Mouse (Mus musculus) intestine, embryonic 16.5 days (tissue): ENCODE data around the gene Per2. TPM values are rescaled to one million over a fixed set of nuclear protein-coding genes. Genes with fewer than 3 reads are reported as not detected.

ENCODE experiments used
- ATAC-seq: fragments of 200-750 bp; cut with Nextera tagmentation; 2 replicates; pipeline ENCODE4 v1.8.0; 2017; ENCODE audit warnings: moderate TSS enrichment, moderate library complexity
- H3K27ac ChIP-seq: fragments of 300-500 bp; sonication (generic); 2 replicates; pipeline ENCODE4 v1.5.1; 2014; ENCODE audit warnings: mild to moderate bottlenecking, low read length
- H3K27me3 ChIP-seq: fragments of 300-500 bp; sonication (generic); replicated peaks from 2 replicates; pipeline ENCODE4 v1.6.1; 2014; ENCODE audit warnings: low read length, control low read depth, mixed read lengths; ENCODE audit not compliant: control insufficient read depth, insufficient read depth
- H3K36me3 ChIP-seq: fragments of 300-500 bp; sonication (generic); 2 replicates; pipeline ENCODE4 v1.6.1; 2014; ENCODE audit warnings: low read length, control low read depth; ENCODE audit not compliant: control insufficient read depth, insufficient read depth
- H3K4me1 ChIP-seq: fragments of 300-500 bp; sonication (generic); 2 replicates; pipeline ENCODE4 v1.6.1; 2014; ENCODE audit warnings: low read length, control low read depth, mixed read lengths; ENCODE audit not compliant: control insufficient read depth, insufficient read depth
- H3K4me2 ChIP-seq: fragments of 300-500 bp; sonication (generic); 2 replicates; pipeline ENCODE4 v1.6.1; 2014; ENCODE audit warnings: low read depth, low read length, control low read depth
- H3K4me3 ChIP-seq: fragments of 300-500 bp; sonication (generic); 2 replicates; pipeline ENCODE4 v1.5.1; 2014; ENCODE audit warnings: mild to moderate bottlenecking, low read length
- H3K9ac ChIP-seq: fragments of 300-500 bp; sonication (generic); 2 replicates; pipeline ENCODE4 v1.6.1; 2014; ENCODE audit warnings: low read depth, low read length
- H3K9me3 ChIP-seq: fragments of 300-500 bp; sonication (generic); 2 replicates; pipeline ENCODE4 v1.6.1; 2016; ENCODE audit warnings: low read length, control low read depth; ENCODE audit not compliant: control insufficient read depth
- WGBS: fragments of 180-500 bp; shearing (Covaris S2); extraction: QIAGEN DNeasy Blood & Tissue Kit; methylation state at CpG from one replicate; pipeline ENCODE4 v1.1.7; 2014; 5-methylcytosine and 5-hydroxymethylcytosine counted together
- polyA plus RNA-seq: library from polyadenylated mRNA; unstranded; fragments of >200 nt; fragmentation: Nextera tagmentation; extraction: Ambion mirVana; gene quantifications from 2 replicates; pipeline ENCODE4 v1.2.1, GENCODE M21; 2015

The Per2 gene
- polyA plus RNA-seq, 1 experiment from 2014 or later = 8.9 TPM

- Histone ChIP-seq H3K4me1 (no peaks in the 10 kb centered on the region), H3K9me3 (no peaks in the 10 kb centered on the region), H3K9ac (no peak overlapping the region), H3K4me2 (no peak overlapping the region), H3K4me3 (no peak overlapping the region), H3K27ac (no peak overlapping the region), H3K36me3 (peaks cover 19% of the 10 kb centered on the region), H3K27me3 (no peaks in the 10 kb centered on the region)
- ATAC-seq = no peak
- 95% methylated on average over 10 of the region's 10 CpGs for WGBS
Observed at GRCm38 (mm10) chr1:91429212-91429611, 29.9 kb downstream of the Per2 start.

GRCm38 (mm10) chr1:91428614-91429013, 30.5 kb downstream of the Per2 start:
- 29% methylated on average over 4 of the region's 4 CpGs for WGBS
- H3K9me3 ChIP-seq = no peaks in the 10 kb centered on the region

GRCm38 (mm10) chr1:91426397-91426796, 32.7 kb downstream of the Per2 start:
- Histone ChIP-seq H3K9me3 (no peaks in the 10 kb centered on the region), H3K4me2 (no peak overlapping the region), H3K36me3 (peaks cover 13% of the 10 kb centered on the region), H3K27me3 (no peaks in the 10 kb centered on the region), H3K4me3 (no peak overlapping the region), H3K27ac (no peak overlapping the region), H3K9ac (no peak overlapping the region), H3K4me1 (no peaks in the 10 kb centered on the region)
- no peak for ATAC-seq
- WGBS = 75% methylated on average over 9 of the region's 9 CpGs

More at GRCm38 (mm10) chr1:91428614-91429013, 30.5 kb downstream of the Per2 start:
- no peak overlapping the region for H3K4me3 ChIP-seq
- H3K36me3 ChIP-seq = peaks cover 19% of the 10 kb centered on the region
- H3K4me1 ChIP-seq = no peaks in the 10 kb centered on the region
- H3K9ac ChIP-seq = no peak overlapping the region
- H3K27ac ChIP-seq = no peak overlapping the region
- H3K4me2 ChIP-seq = no peak overlapping the region
- peak; percentile 73 for ATAC-seq
- no peaks in the 10 kb centered on the region for H3K27me3 ChIP-seq

GRCm38 (mm10) chr1:91420601-91421065, 38.5 kb downstream of the Per2 start:
- 93% methylated on average over 8 of the region's 8 CpGs for WGBS
- Histone ChIP-seq H3K4me3 (no peak overlapping the region), H3K4me2 (no peak overlapping the region), H3K9ac (no peak overlapping the region), H3K36me3 (peaks cover 13% of the 10 kb centered on the region), H3K4me1 (no peaks in the 10 kb centered on the region), H3K27me3 (no peaks in the 10 kb centered on the region), H3K27ac (no peak overlapping the region), H3K9me3 (no peaks in the 10 kb centered on the region)
- ATAC-seq = no peak

GRCm38 (mm10) chr1:91419862-91420600, 39.1 kb downstream of the Per2 start:
- H3K4me3 ChIP-seq = no peak overlapping the region
- ATAC-seq = peak; percentile 47; the same call in 1 of the 2 replicates
- 70% methylated on average over 10 of the region's 10 CpGs for WGBS
- no peaks in the 10 kb centered on the region for H3K9me3 ChIP-seq
- no peak overlapping the region for H3K27ac ChIP-seq
- peaks cover 13% of the 10 kb centered on the region for H3K36me3 ChIP-seq
- H3K4me1 ChIP-seq = peaks cover 1% of the 10 kb centered on the region; the same call in 1 of the 2 replicates
- no peaks in the 10 kb centered on the region for H3K27me3 ChIP-seq
- no peak overlapping the region for H3K4me2 ChIP-seq
- no peak overlapping the region for H3K9ac ChIP-seq

- 48% methylated on average over 1 of the region's 1 CpGs for WGBS
- Histone ChIP-seq H3K27me3 (no peaks in the 10 kb centered on the region), H3K4me2 (no peak overlapping the region), H3K9ac (no peak overlapping the region), H3K27ac (no peak overlapping the region), H3K4me1 (peaks cover 16% of the 10 kb centered on the region), H3K36me3 (peaks cover 13% of the 10 kb centered on the region), H3K9me3 (no peaks in the 10 kb centered on the region), H3K4me3 (no peak overlapping the region)
- no peak for ATAC-seq
Observed at GRCm38 (mm10) chr1:91417991-91418390, 41.1 kb downstream of the Per2 start.

GRCm38 (mm10) chr1:91415311-91415710, 43.8 kb downstream of the Per2 start:
- no peaks in the 10 kb centered on the region for H3K9me3 ChIP-seq
- peaks cover 8% of the 10 kb centered on the region; the same call in 1 of the 2 replicates for H3K36me3 ChIP-seq
- H3K4me3 ChIP-seq = no peak overlapping the region
- H3K4me2 ChIP-seq = no peak overlapping the region
- WGBS = 76% methylated on average over 5 of the region's 5 CpGs
- no peak overlapping the region; the same call in 1 of the 2 replicates for H3K9ac ChIP-seq
- H3K27ac ChIP-seq = peak overlapping the region; percentile 26
- no peak for ATAC-seq
- no peaks in the 10 kb centered on the region for H3K27me3 ChIP-seq
- peaks cover 26% of the 10 kb centered on the region for H3K4me1 ChIP-seq

- Histone ChIP-seq H3K27me3 (no peaks in the 10 kb centered on the region), H3K4me2 (no peak overlapping the region), H3K27ac (peak overlapping the region; percentile 94), H3K4me3 (no peak overlapping the region), H3K36me3 (peaks cover 8% of the 10 kb centered on the region; the same call in 1 of the 2 replicates), H3K9me3 (no peaks in the 10 kb centered on the region), H3K4me1 (peaks cover 26% of the 10 kb centered on the region), H3K9ac (peak overlapping the region; percentile 68)
- no peak for ATAC-seq
- WGBS = 70% methylated on average over 4 of the region's 4 CpGs
Observed at GRCm38 (mm10) chr1:91414903-91415302, 44.2 kb downstream of the Per2 start.

GRCm38 (mm10) chr1:91413898-91414594, 45.1 kb downstream of the Per2 start, which contains the start of gene Hes6:
Gene Hes6, minus strand, starts transcription at chr1:91414038.
- H3K27ac ChIP-seq = peak within 1 kb of the TSS; percentile 94
- H3K9ac ChIP-seq = peak within 1 kb of the TSS; percentile 92
- H3K4me1 ChIP-seq = peaks cover 26% of the 10 kb centered on the region
- WGBS = under 1% methylated on average over 39 of the region's 39 CpGs
- peak within 1 kb of the TSS; percentile 90 for H3K4me3 ChIP-seq
- H3K36me3 ChIP-seq = peaks cover 5% of the 10 kb centered on the region; the same call in 1 of the 2 replicates
- H3K4me2 ChIP-seq = peak within 1 kb of the TSS; percentile 96
- ATAC-seq = peak; percentile 22
- no peaks in the 10 kb centered on the region for H3K27me3 ChIP-seq
- no peaks in the 10 kb centered on the region for H3K9me3 ChIP-seq
